Mouse (Mus musculus): ENCODE data around the gene Wdr1.

The Wdr1 gene

DNA sequence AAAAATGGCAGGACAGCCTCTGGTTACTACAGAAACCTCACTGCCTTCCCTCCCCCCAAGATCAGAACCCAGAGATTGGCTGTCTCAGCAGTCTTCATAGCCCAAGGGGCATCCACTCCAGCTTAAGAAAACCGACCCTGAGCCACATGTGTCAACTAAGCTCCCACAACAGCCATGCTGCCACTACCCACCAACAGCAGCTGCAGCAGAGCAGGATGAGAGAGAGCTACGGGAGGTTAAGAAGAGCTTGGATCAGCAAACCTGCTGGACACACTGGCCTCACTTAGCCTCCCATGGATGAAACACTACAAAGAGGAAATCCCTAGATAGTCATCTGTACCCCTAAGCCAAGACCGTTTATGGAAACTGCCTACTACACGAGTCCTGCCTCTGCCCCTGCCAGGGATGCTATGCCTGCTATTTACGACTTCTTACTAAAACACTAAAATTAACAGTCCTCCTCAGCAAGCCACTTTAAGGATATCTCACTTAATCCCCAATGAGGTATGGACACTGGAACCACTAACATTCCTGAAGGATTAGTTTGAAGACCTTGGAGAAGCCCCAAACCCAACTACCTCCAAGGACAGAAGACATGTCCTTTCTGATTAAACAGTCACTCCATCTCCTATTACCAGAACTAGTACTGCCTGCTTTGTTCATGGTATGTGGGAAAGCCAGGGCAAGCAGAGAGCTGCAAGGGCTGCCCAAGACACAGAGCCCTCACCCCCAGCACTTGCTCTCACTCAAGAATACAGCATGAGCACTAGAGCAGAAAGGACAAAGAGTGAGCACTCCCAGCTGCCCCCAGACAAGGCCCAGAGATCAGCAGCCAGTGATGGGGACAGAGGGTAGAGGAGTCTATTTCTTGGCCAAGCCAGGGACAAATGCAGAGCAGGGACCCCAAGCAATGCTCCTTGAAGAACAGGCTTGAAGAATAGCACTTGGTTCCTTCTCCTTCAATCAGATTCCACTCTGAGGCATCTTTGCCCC is 18.3 kb downstream of the Wdr1 start:
- DNase-seq, result no peak

DNA sequence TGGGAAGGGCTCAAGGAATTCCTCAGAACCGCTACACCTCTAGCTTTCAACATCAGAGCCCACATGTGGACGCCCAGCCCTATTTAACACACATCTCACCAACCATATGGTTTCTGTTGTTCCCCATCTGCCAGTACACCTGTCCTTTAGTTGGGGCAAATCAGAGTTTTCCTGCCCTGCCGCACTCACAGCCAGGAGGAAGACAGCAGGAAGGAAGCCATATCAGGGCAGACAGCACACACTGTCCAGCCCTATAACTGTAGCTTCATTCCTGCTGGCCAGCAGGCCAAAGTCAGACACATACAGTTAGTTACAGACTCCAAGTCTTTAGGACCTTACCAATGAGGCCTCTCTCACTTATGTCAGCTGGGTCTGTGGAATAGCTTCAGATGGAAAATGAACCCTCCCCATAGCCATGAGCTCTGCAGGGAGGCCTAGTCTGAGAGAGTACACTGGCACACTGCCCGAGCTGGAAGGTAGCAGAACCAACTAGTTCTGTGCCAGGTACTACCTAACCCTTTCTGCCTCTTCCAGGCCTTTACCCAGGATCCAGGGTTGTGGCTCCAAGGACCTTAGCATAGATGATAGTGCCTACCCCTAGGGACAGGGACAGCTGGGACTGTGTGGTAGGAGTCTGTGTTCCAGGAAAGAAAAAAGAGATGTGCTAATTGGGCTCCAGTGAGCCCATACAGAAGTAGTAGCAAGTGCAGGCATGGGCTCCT is 19.4 kb downstream of the Wdr1 start:
- no peak for DNase-seq

DNA sequence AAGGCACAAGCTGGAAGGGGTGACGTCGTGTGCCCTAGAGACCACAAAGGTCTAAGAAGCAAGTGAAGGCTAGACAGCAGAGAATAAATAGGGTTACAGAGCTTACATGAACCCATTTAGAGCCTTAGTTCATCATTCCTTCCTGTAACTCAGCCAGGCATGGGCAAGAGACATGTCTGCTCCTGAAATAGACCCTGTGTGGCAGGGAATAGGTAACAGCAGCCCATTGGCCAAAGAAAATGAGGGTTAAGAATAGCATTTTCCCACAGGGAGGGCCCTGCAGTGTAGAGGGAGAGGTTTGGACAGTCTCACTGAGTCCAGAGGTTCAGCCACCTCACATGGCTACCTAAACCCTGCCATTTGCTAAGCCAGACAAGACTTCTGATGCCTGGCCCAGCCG is 21.3 kb downstream of the Wdr1 start:
- DNase-seq, result no peak

DNA sequence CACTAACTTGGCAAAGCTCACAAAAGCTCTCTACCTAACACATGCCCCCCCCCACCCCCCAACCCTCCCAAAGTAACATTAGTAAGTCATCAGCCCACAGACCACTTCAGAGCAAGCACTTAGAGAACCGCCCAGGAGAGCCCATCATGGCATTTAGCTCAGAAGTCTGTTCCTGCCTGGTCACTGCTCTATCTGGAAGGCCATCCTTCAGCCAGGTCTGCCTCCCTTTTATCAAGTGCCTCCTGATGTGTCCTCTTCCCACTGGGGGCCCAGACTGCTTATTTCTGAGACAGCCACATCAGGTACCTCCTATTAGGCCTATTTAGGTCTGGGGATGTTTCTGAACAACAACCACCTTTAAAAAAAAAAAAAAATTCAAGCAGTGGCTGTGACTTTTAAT is 22.1 kb downstream of the Wdr1 start:
- DNase-seq, result no peak

DNA sequence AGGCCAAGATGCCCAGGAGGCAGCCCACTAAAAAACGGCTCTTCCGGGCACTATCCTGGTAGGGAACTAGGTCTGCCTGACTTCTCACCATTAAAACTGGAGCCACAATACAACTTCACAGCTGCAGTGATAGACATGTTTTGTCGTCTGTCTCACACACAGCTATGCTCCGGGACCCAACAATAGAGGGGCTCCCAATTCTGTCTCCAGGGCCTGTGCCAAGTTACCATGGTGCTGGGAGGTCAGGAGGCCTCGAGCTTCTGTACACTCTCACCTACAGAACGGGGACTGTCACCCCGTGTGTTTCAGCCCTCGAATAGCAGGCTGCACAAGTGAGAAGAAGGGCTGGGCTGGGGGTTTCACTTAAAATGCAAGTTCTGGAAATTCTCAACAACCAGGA is 24.5 kb downstream of the Wdr1 start:
- DNase-seq, result no peak

DNA sequence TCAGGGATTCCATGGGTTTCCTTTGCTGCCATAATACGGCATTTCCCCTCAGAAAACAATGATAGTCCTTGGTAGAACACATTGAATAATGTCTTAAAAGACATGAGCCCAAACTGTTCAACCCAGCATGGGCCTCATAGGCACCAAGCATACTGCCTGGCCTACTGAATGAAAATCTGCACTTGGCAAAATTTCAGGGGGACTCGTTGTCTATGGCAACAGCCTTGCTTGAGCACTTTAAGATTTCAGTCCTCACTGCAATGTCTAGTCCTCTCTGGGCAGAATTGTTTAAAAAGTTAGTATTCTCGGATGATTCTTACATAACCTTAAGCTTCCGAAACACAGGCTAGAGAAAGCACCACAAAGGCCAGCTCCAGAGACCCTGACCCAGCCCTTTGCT is 25.2 kb downstream of the Wdr1 start:
- no peak for DNase-seq

DNA sequence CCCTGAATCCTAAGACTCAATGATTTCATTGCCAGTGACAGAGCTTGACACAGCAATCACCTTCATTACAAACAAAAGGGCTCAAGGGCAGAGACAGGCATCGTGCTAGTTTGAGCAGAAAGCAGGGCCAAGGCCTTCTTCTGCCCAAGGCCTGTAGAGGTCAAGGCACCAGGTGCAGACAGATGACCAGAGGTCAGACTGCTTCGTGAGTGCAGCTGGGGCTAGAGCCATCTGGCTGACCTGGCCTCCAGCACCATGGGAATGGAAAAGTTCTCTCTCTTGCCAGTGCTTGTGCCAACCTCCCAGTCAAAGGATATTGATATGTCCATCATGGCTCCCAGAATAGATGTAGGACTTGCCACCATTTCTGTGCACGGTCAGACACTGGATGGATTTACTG is 26.2 kb downstream of the Wdr1 start:
- DNase-seq, result no peak

DNA sequence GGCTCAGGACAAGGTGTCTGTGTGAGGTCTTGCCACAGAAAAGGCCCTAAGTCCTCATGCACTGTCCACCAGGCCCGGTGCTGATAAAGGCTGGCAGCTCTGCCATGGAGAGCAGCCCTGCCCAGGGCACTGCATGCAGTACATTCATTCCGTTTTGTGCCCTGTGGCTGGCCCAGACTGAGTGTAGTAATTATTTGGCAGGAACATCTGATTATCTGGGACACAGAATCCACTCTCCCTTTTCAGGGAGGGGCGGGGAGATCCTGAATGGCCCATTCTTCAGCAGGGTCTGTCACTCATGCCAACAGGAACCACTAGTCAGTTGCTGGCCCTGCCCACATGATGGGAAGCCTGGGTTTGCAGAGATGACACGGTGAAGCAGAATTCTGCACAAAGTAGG is 30.9 kb downstream of the Wdr1 start:
- DNase-seq, result peak; percentile 93

DNA sequence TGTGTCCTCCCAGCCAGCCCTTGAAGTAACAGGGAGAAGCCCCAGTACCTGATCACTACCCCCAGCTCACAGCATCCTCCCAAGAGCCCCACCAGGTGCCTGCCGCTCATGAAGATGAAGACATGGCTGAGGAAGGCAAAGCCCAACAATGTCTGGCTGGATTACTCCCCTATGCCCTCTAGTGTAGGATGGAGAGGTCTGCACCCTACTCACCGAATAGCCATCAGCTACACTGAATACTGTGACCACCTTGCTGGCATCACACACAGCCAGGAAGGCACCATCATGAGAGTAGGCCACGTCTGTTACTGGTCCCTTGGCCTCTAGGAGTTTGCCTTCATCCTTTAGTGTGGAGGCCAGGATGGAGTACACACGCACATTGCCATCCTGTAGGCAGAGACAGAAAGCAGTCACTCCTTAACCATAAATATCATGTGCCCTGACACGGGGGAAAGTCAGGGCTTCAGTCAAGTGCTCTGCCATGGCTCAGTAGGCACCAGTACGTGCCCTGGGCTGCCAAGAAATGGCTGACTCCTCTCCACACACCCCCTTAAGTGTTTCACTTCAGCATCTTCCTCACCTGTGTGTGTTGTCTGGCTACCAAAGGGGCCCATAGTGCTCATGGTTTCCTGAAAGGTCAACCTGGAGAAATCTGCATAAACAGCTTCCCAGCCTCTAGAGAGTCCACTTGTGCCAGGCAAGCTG is 33.1 kb downstream of the Wdr1 start:
- peak; percentile 54 for DNase-seq

DNA sequence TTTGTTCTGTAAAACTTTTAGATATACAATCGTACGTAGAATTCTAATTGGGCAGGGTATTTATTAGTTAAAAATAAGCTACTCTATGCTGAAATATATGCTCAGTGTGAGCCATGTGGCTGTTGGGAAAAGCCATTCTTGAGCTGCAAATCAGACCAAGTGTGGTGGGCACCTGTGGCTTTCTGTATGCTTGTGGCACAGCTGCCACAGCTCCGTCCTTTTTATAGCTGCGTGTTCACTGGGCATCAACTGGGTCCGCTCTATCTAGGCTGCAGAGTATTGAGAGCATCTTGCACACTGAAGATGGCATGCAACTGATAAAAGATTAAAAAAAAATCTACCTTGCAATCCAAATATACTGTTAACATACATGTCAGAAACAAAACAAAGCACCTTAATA is 40.0 kb downstream of the Wdr1 start:
- DNase-seq, result no peak

DNA sequence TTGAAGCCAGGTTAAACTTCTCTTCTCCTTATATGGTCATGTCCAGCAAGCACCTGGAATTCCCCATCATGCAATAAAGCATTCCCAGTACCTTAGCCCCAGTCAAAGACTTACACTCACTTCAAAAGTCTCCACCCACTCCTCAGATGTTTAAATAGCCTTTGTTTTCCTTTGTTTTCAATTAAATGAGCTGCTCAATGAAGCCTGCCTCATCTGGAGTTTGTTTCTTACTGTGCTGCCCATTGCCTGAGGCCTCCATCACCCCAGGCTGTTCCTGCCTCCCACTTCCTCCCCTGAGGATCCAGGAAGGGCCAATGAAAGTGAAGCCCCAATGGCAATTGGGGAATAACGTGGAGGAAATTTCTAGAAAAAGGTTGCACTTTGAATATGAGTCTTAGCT is 42.2 kb downstream of the Wdr1 start:
- DNase-seq, result no peak

DNA sequence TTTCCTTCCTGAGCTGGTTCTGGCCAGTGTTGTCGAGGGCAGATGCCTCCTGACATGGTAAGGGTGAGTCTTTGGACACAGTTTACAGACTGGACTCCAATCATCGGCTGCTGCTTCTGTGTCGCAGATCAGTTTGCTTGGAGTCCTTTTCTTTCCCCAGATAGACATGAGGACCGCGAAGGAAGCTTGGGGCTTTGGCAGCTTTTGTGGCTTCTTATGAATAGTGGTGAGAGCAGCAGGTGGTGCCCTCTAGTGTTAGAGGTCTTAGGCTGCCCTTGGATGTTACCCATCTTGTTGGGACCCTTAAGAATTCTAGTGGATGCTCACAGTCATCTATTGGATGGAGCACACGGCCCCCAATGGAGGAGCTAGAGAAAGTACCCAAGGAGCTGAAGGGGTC is 46.8 kb downstream of the Wdr1 start:
- DNase-seq, result peak; percentile 47

DNA sequence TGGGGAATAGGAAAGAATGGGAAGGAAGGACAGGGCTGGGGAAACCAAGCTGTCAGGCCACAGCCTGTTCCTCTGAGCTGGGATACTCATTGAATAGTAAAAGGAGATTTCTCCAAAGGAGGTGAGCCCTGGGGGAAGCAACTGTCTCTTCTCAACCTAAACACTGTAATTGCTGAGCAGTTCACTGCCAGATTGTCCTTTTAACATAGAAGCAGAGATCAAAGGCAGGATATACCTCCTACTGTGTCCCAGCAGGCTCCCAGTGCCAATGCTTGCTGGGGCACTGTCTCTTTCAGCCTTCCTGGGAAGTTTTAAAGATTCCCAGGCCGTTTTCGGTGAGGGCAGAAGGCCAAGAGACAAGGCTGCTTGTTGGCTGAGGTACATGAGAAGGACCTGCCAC is 50.0 kb downstream of the Wdr1 start:
- no peak for DNase-seq

DNA sequence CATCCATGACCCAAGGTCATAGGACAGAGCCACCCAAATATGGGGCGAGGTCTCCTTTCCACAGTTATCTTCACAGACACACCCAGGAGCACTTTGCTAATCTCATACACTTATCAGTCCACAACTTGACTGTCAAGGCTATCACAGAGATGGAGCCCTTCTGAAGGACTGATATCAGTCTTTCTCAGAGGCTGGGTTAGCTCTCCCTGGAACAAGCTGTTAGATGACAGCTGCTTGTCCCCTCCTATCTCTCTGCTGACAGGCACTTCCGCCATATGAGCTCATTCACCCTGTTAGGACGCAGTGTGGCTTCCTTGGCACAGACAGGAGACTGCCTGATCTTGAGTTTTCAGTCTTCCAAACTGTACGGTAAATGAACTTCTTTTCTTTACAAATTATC is 53.5 kb downstream of the Wdr1 start:
- no peak for DNase-seq

DNA sequence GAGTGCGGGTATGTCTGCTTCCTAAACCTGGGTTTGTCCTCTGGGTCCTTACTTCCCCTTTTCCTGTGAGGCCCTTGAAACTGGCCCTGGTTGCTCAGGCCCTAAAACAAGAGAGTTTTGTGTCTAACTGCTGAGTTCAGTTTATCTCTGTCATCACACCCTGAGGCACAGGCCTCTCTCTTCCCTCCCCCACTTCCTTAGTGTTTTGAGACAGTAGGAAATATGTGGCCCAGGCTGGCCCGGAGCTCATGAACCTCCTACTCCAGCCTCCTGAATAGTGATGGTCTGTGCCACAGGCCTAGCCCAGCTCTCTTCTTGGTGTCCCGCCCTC is 57.6 kb downstream of the Wdr1 start:
- no peak for DNase-seq

DNA sequence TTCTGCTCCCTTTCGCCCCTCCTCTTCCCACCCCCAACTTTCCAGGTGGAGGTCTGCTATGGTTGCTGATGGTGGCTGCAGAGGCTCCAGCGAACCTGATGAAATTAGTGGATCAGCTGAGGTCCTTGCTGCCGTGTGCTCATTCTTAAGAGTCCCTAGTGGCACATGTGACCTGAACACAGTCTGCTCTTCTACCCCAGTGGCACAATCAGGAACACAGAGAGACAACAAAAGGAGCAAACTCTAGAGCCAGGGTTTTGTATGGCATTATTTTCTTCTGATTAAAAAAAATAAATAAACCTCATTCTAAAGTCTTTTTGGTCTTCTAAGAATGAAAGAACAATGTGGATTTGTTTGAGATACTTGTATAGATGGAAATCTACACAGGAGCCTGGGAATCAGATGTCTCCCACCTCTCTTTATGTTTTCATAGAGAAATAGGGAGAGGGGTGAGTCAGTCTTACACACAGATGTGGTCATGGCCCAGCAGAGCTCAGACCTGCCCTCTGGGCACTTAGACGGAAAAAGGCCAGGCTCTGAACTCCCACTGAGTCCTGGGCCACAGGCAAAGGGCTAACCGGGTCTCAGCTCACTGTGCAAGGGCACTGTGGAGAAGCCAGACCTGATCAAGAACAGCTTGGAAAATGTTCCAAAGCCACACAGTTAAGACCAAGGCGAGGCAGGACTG is 58.1 kb downstream of the Wdr1 start:
- DNase-seq, result no peak

DNA sequence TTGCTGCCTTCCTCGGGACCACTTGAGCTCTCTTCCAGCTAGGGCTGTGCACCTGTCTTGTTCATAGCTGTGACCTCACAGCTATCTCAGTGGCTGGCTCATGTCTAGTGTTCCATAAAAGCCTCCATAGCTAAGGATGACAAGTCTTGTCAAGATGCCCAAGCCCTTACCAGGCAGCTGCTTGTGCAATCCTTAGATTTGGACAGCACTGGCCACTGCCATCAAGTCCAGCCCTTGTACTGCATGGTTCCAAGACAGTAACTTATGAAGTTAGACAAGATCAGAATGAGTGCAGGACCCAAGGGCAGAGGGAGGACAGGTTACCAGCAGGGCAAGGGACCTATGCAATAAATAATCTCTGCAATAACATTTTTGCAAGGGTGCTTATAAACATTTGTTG is 58.9 kb downstream of the Wdr1 start:
- no peak for DNase-seq

DNA sequence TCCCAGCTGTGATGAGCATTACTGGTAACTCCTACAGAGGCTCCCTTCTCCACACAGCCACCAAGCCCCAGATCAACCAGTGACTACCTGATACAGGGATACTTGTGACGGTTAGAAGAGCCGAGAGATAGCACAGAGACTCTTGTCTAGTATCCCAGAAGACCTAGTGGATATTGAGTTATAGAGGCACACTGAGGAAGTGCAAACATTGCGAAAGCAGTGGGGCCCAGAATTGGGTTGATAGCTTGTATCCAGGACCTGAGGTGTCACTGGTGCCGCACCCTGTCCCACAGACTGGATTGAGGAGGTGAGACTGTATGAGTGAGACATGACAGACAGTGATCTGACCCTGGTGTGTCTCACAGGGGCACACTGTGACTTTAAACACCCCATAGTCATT is 60.0 kb downstream of the Wdr1 start, which contains the start of gene Slc2a9:
Gene Slc2a9, minus strand, starts transcription at position 152 of the 400 bp plus-strand sequence.
- no peak for DNase-seq

DNA sequence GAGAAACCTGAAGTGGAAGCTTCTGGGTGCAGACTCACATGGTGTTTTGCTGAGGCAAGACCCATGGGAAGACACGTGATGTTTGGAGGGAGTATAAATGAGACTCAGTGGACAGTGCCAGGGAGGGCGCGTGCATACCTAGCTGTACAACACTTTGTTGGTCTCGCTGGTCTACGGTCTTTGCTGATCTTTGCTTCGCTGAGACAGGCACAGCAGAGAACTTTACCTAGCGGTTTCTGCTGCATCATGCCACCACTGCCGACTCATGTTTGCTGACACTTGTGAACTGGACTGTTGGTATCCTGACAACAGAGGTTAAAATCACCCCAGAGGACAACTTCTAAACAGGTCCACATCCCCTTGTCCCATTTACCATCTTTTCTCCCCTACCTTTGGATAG is 63.0 kb downstream of the Wdr1 start:
- DNase-seq, result no peak

DNA sequence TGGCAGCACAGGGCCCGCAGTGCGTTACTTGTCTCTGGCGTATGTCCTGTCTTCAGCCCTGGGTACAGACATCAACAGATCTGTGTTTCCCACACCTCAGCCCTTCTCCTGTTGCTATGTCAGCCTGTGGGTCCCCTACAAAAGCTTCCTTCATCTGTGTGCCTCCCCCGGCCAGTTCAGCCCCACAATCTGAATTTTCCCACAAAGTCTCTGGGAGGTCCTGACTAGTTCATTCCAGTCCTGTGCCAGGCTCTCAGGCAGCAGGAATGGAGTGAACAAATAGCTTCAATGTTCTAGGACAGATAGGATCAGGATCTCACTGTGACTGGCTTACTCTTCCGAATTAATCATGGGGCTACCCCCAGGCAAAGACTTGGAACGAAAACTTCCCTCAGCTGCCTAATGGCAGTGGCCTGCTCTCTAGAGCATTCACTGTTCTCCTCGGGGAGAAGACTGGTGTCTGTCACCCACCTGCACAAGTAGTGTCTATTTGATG is 63.7 kb downstream of the Wdr1 start:
- DNase-seq, result no peak

DNA sequence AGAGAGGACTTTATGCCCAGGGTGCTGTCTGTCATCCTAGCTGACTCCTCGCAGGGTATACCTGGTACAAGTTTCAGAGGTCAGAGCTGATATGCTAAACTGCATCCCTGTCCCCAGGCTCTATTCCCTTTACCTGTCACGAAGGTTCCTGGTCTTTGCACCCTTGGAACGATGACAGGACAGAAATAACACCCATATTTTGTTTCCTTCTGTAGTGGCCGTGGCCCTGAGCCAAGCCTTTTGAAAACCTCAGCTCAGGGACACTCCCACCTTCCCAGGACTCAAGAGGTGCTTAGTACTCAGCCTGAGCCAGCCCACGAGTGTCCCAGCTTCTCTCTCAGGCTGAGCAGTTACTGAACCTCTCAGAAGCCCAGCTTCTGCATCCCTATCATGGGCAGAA is 64.5 kb downstream of the Wdr1 start:
- no peak for DNase-seq

DNA sequence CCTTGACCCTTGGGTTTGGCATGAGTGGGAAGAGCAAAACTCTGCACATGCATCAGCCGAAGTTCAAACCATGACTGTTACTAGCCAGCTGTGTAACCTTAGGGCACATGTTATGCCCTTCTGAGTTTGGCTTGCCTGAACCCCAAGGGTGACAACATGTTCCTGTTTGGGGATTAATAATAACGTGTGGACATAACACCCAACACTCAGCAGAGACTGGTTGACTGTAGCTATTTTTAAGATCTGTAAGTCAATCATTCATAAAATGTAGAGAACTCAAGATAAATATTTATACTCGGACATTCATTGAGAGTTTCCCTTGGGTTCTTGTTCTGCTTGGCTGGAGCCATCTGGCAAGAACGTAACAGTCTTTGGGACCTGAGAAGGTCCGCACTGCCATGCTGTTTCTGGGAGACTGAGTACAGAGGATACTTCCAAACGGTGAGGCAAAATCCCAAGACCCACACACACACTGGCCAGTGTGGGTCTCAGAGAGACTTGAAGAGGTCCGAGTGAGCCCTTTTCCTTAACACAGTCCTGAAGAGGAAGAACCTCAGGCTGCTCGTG is 66.4 kb downstream of the Wdr1 start:
- no peak for DNase-seq

DNA sequence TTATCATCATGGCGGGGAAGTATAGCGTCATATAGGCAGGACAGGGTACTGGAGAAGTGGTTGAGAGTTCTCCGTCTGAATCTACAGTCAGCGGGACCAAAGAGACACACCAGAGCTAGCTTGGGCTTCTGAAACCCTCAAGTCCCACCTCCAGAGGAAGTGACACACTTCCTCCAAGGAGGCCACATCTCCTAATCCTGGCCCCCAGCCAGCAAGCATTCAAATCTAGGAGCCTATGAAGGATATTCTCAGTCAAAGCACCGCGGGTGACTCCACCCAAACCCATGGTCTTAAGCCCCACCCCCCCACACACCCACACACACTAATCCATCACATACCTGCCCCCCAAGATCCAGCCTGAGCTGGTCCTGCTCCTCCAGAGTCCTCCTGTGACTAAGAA is 69.1 kb downstream of the Wdr1 start:
- DNase-seq, result no peak
